Mouse (Mus musculus): Measurements from ENCODE around the gene Ccdc6.

GRCm38 (mm10) chr10:70196666-70197065, 99.7 kb downstream of the Ccdc6 start:
- TF ChIP-seq POLR2A (IDR thresholded peaks at IDR 0.05; ENCODE audit: low read depth, low read length) = no peak
- no peak for TF ChIP-seq CTCF (IDR thresholded peaks at IDR 0.05; ENCODE audit: borderline replicate concordance, insufficient read depth, low read length)
